Mouse (Mus musculus) stomach, embryonic 16.5 days (tissue): ENCODE results near the gene Spryd3. TPM values are rescaled to one million over a fixed set of nuclear protein-coding genes. Genes with fewer than 3 reads are reported as not detected.

Experiments used
- ATAC-seq: fragments of 200-750 bp; cut with Nextera tagmentation; 2 replicates; pipeline ENCODE4 v1.8.0; 2017; ENCODE audit warnings: moderate number of reproducible peaks, moderate TSS enrichment; ENCODE audit not compliant: insufficient read depth, low FRiP score
- H3K27ac ChIP-seq: fragments of 300-500 bp; sonication (generic); 2 replicates; pipeline ENCODE4 v1.5.1; 2014; ENCODE audit warnings: low read length
- H3K27me3 ChIP-seq: fragments of 300-500 bp; sonication (generic); 2 replicates; pipeline ENCODE4 v1.6.1; 2014; ENCODE audit warnings: low read length, control low read depth, mixed read lengths; ENCODE audit not compliant: control insufficient read depth, insufficient read depth
- H3K36me3 ChIP-seq: fragments of 300-500 bp; sonication (generic); 2 replicates; pipeline ENCODE4 v1.6.1; 2014; ENCODE audit warnings: low read length; ENCODE audit not compliant: control insufficient read depth, insufficient read depth
- H3K4me1 ChIP-seq: fragments of 300-500 bp; sonication (generic); 2 replicates; pipeline ENCODE4 v1.6.1; 2014; ENCODE audit warnings: low read length, control low read depth, mixed read lengths; ENCODE audit not compliant: control insufficient read depth, insufficient read depth
- H3K4me2 ChIP-seq: fragments of 300-500 bp; sonication (generic); 2 replicates; pipeline ENCODE4 v1.6.1; 2014; ENCODE audit warnings: low read depth, low read length, mixed read lengths
- H3K4me3 ChIP-seq: fragments of 300-500 bp; sonication (generic); replicated peaks from 2 replicates; pipeline ENCODE4 v1.5.1; 2014; ENCODE audit warnings: mild to moderate bottlenecking, low read length
- H3K9ac ChIP-seq: fragments of 300-500 bp; sonication (generic); 2 replicates; pipeline ENCODE4 v1.6.1; 2014; ENCODE audit warnings: low read length
- H3K9me3 ChIP-seq: fragments of 300-500 bp; sonication (generic); replicated peaks from 2 replicates; pipeline ENCODE4 v1.6.1; 2016; ENCODE audit warnings: low read length, control low read depth; ENCODE audit not compliant: control insufficient read depth
- WGBS: fragments of 180-500 bp; shearing (Covaris S2); extraction: QIAGEN DNeasy Blood & Tissue Kit; methylation state at CpG from one replicate; pipeline ENCODE4 v1.1.7; 2014; 5-methylcytosine and 5-hydroxymethylcytosine counted together
- polyA plus RNA-seq: library from polyadenylated mRNA; unstranded; fragments of >200 nt; fragmentation: Nextera tagmentation; extraction: Ambion mirVana; gene quantifications from 2 replicates; pipeline ENCODE4 v1.2.1, GENCODE M21; 2015

Spryd3 gene
- polyA plus RNA-seq, 1 experiment from 2014 or later: 29.2 TPM

- H3K27ac ChIP-seq: no peak overlapping the region
- peak overlapping the region; percentile 16; the same call in 1 of the 2 replicates for H3K9ac ChIP-seq
- no peaks in the 10 kb centered on the region for H3K9me3 ChIP-seq
- peaks cover 73% of the 10 kb centered on the region for H3K4me1 ChIP-seq
- H3K4me2 ChIP-seq: peak overlapping the region; percentile 51
- no peaks in the 10 kb centered on the region for H3K27me3 ChIP-seq
- no peaks in the 10 kb centered on the region; the same call in 1 of the 2 replicates for H3K36me3 ChIP-seq
- WGBS: 38% methylated on average over 18 of the region's 18 CpGs
- no peak for ATAC-seq
- H3K4me3 ChIP-seq: no peak overlapping the region
Observed at GRCm38 (mm10) chr15:102105764-102106730, 30.0 kb downstream of the Spryd3 start.

DNA sequence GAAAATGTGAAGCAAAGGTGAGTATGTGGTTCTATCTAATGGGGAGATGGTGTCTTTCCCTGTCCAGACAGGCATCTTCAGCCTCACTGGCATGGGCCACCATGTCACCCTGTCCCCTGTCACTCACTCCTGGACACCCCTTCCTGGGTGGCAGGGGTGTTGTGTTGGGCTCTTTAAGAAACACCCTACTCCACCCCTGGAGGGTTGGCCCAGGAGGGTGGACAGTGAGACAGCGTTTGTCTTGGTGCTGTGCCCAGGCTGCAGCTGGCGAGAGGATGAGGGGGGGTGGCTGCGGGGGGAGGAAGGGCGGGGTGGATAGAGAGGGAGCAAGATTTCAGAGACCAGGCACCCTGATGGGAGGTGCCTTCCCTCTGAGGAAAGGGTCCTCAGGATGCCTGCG lies 30.7 kb downstream of the Spryd3 start:
- no peak overlapping the region for H3K4me3 ChIP-seq
- H3K9me3 ChIP-seq: no peaks in the 10 kb centered on the region
- peak overlapping the region; percentile 16; the same call in 1 of the 2 replicates for H3K4me2 ChIP-seq
- ATAC-seq: no peak
- peaks cover 75% of the 10 kb centered on the region for H3K4me1 ChIP-seq
- H3K36me3 ChIP-seq: no peaks in the 10 kb centered on the region
- 31% methylated on average over 5 of the region's 5 CpGs for WGBS
- no peak overlapping the region for H3K9ac ChIP-seq
- no peaks in the 10 kb centered on the region for H3K27me3 ChIP-seq
- no peak overlapping the region for H3K27ac ChIP-seq

GRCm38 (mm10) chr15:102103947-102104555 lies 32.0 kb downstream of the Spryd3 start:
- H3K4me1 ChIP-seq: peaks cover 83% of the 10 kb centered on the region
- H3K36me3 ChIP-seq: no peaks in the 10 kb centered on the region
- whole genome bisulfite sequencing: 23% methylated on average over 12 of the region's 12 CpGs
- no peaks in the 10 kb centered on the region for H3K9me3 ChIP-seq
- H3K27me3 ChIP-seq: no peaks in the 10 kb centered on the region
- peak overlapping the region; percentile 69 for H3K4me2 ChIP-seq
- peak overlapping the region; percentile 87 for H3K9ac ChIP-seq
- no peak for ATAC-seq
- H3K27ac ChIP-seq: peak overlapping the region; percentile 98
- peak overlapping the region; percentile 64 for H3K4me3 ChIP-seq

GRCm38 (mm10) chr15:102103371-102103946 lies 32.6 kb downstream of the Spryd3 start:
- Histone ChIP-seq H3K27me3 (no peaks in the 10 kb centered on the region), H3K4me2 (peak overlapping the region; percentile 69), H3K4me1 (peaks cover 84% of the 10 kb centered on the region), H3K9me3 (no peaks in the 10 kb centered on the region), H3K36me3 (no peaks in the 10 kb centered on the region), H3K4me3 (peak overlapping the region; percentile 64), H3K9ac (peak overlapping the region; percentile 87), H3K27ac (peak overlapping the region; percentile 98)
- WGBS: 10% methylated on average over 14 of the region's 14 CpGs
- no peak for ATAC-seq

GRCm38 (mm10) chr15:102102548-102103121 lies 33.4 kb downstream of the Spryd3 start:
- Histone ChIP-seq H3K27ac (peak overlapping the region; percentile 98), H3K27me3 (no peaks in the 10 kb centered on the region), H3K4me1 (peaks cover 89% of the 10 kb centered on the region), H3K9ac (peak overlapping the region; percentile 87), H3K4me3 (peak overlapping the region; percentile 64), H3K4me2 (peak overlapping the region; percentile 69), H3K36me3 (no peaks in the 10 kb centered on the region), H3K9me3 (no peaks in the 10 kb centered on the region)
- ATAC-seq: peak; percentile 22
- 21% methylated on average over 6 of the region's 6 CpGs for WGBS

- Histone ChIP-seq H3K36me3 (no peaks in the 10 kb centered on the region), H3K4me1 (peaks cover 87% of the 10 kb centered on the region), H3K27me3 (no peaks in the 10 kb centered on the region), H3K27ac (peak overlapping the region; percentile 98), H3K4me3 (peak overlapping the region; percentile 64), H3K9me3 (no peaks in the 10 kb centered on the region), H3K9ac (peak overlapping the region; percentile 87), H3K4me2 (peak overlapping the region; percentile 69)
- ATAC-seq: peak; percentile 15; the same call in 1 of the 2 replicates
- 17% methylated on average over 11 of the region's 11 CpGs for WGBS
Observed at GRCm38 (mm10) chr15:102101672-102102541, 34.1 kb downstream of the Spryd3 start.

DNA sequence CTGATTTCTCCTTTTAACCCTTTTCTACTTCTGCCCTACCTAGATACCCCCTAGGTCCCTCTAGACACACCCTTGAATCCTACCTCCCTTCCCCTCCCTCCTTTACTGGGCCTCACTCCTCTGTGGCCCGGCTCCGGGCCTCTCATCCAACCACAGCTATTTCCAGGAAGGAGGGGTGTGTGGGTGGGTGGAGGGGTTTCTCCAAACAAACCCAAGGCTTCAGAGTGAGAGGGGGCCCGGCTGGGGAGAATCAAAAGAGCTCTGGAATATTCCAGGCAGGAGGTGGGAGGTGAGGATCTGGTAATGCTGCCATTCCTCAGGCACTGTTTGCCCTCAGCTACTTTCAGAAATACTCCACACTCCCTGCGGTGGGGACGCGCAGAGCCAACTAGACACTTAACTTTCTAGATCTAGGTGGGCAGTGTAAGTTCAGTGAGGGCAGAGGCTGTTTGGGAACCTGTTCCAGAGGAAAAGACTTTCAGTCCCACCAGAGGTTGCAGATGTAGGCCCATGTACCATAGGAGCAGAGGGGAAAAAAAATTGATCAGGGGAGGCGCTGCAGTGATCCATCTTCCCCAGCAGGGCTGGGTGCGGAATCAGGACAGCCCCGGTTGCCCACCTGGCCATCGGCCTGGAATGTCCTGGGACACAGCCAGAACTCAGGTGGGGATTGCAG lies 34.9 kb downstream of the Spryd3 start:
- H3K36me3 ChIP-seq: no peaks in the 10 kb centered on the region
- no peaks in the 10 kb centered on the region for H3K9me3 ChIP-seq
- peak overlapping the region; percentile 87 for H3K9ac ChIP-seq
- H3K4me3 ChIP-seq: peak overlapping the region; percentile 64
- WGBS: 12% methylated on average over 10 of the region's 10 CpGs
- peak; percentile 52 for ATAC-seq
- H3K4me2 ChIP-seq: peak overlapping the region; percentile 69
- H3K4me1 ChIP-seq: peaks cover 80% of the 10 kb centered on the region
- H3K27me3 ChIP-seq: no peaks in the 10 kb centered on the region
- H3K27ac ChIP-seq: peak overlapping the region; percentile 98
